Mouse (Mus musculus) testis, postnatal 10 days (tissue): ENCODE measurements at regions not wholly inside any gene's neighbourhood (a gene's known extent, or its start where the extent isn't known, plus 50 kb on each side); places are given as distances from the start of the nearest gene placed in this dataset.
"Not testable (repeated sequence)": the region's sequence is repeated elsewhere in the genome, so short reads cannot be mapped to it uniquely, and the experiment has no call there.

Source experiments
- DNase-seq: peaks from one replicate; pipeline ENCODE4 v3.0.0; 2021; ENCODE audit warnings: low spot score

GRCm38 (mm10) chr4:131161501-131161900 lies 217.3 kb downstream of the Matn1 start:
- DNase-seq = no peak

- no peak for DNase-seq
These were observed 219.7 kb downstream of the Matn1 start for GRCm38 (mm10) chr4:131163782-131164315.

GRCm38 (mm10) chr4:131166574-131167270 lies 222.5 kb downstream of the Matn1 start:
- no peak for DNase-seq

- DNase-seq = no peak
These were observed 223.7 kb downstream of the Matn1 start for GRCm38 (mm10) chr4:131167921-131168320.

GRCm38 (mm10) chr4:131173783-131174460 lies 229.7 kb downstream of the Matn1 start:
- DNase-seq = no peak

- no peak for DNase-seq
These were observed 232.5 kb downstream of the Matn1 start for GRCm38 (mm10) chr4:131176701-131177100.

- no peak for DNase-seq
These were observed 233.7 kb downstream of the Matn1 start for GRCm38 (mm10) chr4:131177889-131178288.

GRCm38 (mm10) chr4:131178642-131179041 lies 234.5 kb downstream of the Matn1 start:
- not testable (repeated sequence) for DNase-seq

GRCm38 (mm10) chr4:131188066-131188465 lies 243.9 kb downstream of the Matn1 start:
- DNase-seq = no peak

- no peak for DNase-seq
These were observed 247.1 kb downstream of the Matn1 start for GRCm38 (mm10) chr4:131191106-131191880.

- no peak for DNase-seq
These were observed 249.8 kb downstream of the Matn1 start for GRCm38 (mm10) chr4:131193900-131194419.

- DNase-seq = no peak
These were observed 252.0 kb downstream of the Matn1 start for GRCm38 (mm10) chr4:131196147-131196546.

- DNase-seq = no peak
These were observed 259.5 kb downstream of the Matn1 start for GRCm38 (mm10) chr4:131203721-131204120.

GRCm38 (mm10) chr4:131204722-131205121 lies 260.5 kb downstream of the Matn1 start:
- no peak for DNase-seq

GRCm38 (mm10) chr4:131205127-131205526 lies 260.9 kb downstream of the Matn1 start:
- DNase-seq = no peak

- no peak for DNase-seq
These were observed 261.5 kb downstream of the Matn1 start for GRCm38 (mm10) chr4:131205685-131206084.

- DNase-seq = no peak
These were observed 262.1 kb downstream of the Matn1 start for GRCm38 (mm10) chr4:131206181-131206885.

GRCm38 (mm10) chr4:131206886-131207200 lies 262.7 kb downstream of the Matn1 start:
- no peak for DNase-seq

GRCm38 (mm10) chr4:131207249-131207648 lies 263.1 kb downstream of the Matn1 start:
- no peak for DNase-seq

GRCm38 (mm10) chr4:131208166-131208565 lies 264.0 kb downstream of the Matn1 start:
- DNase-seq = no peak

- no peak for DNase-seq
These were observed 264.5 kb downstream of the Matn1 start for GRCm38 (mm10) chr4:131208637-131209036.

- no peak for DNase-seq
These were observed 268.5 kb downstream of the Matn1 start for GRCm38 (mm10) chr4:131212711-131213110.
